Mouse (Mus musculus) gastrocnemius, postnatal 14 days (tissue): ENCODE measurements at regions not wholly inside any gene's neighbourhood (a gene's known extent, or its start where the extent isn't known, plus 50 kb on each side); places are given as distances from the start of the nearest gene placed in this dataset.
A peak's percentile ranks its signal among the peaks of the same experiment; 100 is the strongest.

Experiments
- DNase-seq: peaks from one replicate; pipeline ENCODE4 v3.0.0; 2021; ENCODE audit warnings: mixed read lengths
- intact Hi-C: fragments of 180-260 bp; cut with DNase I; formaldehyde crosslinking; loops from one replicate; pipeline ENCODE4 v1.15.1; 2025; ENCODE audit warnings: low total_unique reads

DNA sequence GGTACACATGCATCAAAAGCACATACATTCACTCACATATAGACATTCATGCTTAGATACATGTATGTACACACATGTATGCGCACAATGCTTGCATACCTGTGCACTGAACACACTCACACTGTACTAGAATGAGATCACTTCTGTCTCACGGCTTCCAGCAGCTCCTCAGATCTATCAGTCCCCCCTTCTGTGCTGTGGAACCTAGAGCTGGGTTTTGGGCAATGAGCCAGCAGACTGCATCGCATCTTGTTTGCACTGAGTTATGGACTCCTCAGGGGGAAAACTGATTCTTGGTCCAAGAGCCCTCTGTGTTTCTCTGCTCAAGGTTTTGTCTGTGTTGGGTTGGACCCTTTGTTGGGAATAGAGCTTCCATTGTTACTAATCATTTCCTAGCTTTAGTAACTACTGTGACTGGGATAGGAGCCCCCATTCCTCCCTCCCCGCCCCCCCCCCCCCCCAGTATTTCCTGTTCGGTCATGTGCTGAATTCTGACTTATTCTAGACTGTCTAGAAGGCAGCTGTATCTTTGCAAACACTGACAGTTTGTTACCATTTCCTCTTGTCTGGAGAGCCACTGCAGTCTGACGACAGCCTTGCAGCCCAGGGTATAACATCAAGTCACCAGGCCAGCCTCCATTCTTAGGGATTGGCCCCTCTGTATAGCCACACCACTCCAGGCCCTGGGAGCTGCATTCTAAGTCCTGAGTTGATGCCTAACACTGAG, 101.3 kb downstream of the Tpra1 start:
- intact Hi-C loops, result no loop called here
- no peak for DNase-seq

DNA sequence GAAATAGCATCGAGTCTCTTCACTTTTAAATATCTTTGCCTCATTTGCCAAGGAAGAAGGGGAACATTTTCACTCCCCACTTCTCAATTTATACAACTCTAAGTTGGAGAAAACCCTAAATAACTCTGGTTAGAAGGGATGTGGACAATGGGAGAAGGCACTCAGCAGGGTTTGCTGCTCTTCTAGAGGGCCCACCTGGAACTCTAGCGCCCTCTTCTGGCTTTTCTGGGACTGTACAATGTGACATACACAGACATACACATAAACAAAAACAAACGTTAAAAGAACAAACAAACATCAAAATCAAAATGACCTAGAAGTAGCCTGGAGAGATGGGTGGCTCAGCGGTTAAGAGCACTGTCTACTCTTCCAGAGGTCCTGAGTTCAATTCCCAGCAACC, 103.0 kb downstream of the Tpra1 start:
- intact Hi-C loops, result no loop called here
- DNase-seq, result no peak

DNA sequence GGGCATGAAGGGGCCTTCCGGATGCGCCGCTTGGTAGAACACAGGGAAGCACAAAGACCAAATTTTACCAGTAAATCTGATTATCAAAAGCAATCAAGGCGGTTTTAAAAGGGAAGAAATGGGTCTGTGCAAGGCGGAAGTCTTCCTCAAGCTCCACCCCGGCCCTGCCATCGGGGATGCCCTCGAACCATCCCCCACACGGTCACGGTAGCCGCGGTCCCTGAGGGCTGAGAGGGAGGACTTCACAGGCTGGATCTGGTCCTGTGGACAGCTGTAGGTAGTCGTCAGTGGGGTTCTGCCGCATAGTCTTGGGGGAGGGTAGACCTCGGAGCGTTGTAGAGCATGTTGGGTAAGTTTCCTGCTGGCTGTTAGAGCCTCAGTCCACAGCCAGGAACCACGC, 104.9 kb downstream of the Tpra1 start:
- DNase-seq, result no peak
- intact Hi-C loops, result no loop called here

DNA sequence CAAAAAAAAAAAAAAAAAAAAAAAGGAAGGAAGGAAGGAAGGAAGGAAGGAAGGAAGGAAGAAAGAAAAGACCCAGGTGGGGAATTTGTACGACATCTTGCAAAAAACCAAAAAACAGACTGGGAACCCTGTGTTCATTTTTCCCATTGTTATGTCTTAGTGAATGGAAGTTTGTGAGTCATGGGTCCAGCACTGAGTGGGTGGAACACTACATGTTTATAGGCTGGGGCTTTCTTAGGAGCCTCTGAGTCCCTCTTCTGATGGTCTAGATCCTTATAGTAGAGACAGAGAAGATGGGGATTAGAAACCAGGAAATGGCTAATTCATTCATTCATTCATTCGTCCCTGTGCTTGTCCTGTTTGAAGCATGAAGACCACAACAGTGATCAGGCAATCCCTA, 105.5 kb downstream of the Tpra1 start:
- no peak for DNase-seq
- intact Hi-C loops, result no loop called here

DNA sequence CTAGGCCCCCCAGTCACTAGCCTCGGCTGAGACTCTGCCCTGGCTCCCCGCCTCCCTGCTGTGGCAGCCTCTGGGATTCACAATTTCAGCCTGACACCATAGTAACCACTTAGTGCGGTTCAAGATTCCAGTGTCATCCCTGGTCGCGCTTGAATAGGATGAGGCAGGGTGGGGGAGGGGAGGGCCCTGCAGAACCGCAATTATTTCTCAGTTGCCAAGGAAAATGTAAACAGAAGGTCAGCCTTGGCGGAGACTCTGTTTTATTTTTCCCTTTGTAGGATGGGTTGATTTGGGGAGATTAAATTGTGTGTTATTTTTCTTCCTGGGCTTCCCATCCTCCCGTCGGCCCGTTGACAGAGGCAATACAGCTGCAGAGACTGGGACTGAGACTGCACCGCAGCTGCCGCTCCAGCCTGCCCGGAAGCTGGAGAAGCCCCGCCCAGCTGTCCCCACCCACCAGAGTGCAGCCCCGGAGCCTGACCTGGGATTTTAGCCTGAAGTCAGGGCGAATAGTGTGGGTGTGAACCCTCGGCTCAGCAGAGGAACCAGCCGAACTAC, 106.6 kb downstream of the Tpra1 start:
- intact Hi-C loops, result no loop called here
- DNase-seq, result peak; percentile 74

DNA sequence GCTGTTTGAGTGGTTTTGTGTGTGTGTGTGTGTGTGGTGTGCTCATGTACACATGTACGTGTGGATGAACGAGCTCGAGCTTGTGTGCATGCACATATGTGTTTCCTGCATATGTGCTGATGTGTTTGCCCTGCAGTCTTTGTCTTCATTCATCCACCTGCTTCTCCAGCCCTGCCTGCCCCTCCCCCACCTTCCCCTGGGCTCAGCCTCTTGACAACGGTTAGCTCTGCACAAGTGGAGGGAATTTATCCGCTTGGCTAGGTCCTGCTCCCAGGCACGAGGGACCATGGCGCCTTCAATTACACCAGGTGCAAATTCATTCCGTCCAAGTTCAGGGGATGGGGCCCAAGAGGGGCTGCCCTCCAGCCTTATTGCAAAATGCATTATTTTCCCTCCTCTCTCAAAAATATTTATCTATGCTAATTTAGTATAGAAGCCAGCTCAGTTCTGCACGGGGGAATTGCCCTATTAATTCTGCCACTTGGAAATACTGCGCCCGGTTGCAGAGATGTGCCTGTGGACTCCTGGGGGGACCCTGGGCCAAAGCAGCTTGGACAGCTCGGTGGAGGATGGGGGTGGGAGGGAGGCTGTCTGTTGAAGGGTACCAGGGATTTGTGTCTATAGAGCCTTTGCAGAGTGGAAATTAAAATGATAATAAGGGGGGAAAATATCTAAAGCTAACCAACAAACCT, 111.1 kb downstream of the Tpra1 start:
- intact Hi-C loops, result loop anchor here (5.0 kb wide), 1 partner anchor 81 kb away; no protein-coding TSS in a partner anchor
- no peak for DNase-seq

DNA sequence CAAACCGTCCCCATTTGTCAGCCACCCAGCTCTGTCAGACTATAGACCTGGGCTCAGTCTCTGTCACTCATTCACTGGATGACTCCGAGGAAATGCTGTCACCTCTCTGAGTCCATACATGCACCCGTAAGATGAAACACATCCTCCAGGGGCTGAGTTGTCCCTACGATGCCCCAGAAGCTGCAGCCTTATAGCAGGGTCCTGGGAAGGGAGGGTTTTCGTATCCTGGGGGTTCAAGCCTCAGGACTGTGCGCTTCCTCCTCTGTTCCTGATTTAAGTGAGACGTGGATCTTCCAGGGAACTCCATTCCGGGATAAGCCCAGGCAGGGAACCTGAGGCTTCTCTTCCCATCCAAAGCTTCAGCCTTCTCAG, 111.6 kb downstream of the Tpra1 start:
- intact Hi-C loops, result loop anchor here (5.0 kb wide), 1 partner anchor 81 kb away; no protein-coding TSS in a partner anchor
- DNase-seq, result no peak

DNA sequence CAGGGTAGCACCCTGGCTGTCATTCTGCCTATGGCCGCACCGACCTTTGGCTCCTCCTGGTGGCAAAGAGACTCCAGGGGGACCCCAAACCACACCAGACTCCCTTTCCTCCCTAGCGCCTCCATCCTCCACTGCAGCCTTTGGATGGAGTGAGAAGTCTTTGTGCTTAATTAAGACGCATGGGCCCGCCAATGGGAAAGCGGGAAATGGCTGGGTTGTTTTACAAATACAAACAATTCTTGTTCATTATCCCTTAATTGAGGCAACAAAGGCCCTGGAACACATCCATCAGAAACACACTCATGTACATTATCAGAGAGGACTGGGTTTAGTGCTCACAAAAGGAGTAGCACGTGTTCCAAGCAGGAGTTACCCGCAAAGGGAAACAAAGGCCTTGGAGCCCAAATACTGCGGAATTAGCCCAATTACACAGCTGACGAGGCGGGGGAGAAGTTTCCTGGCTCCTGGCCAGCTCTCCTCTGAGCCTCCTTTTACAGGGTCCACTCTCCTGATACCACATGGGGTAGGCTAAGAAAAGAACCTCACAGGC, 122.1 kb downstream of the Tpra1 start:
- intact Hi-C loops, result no loop called here
- no peak for DNase-seq

DNA sequence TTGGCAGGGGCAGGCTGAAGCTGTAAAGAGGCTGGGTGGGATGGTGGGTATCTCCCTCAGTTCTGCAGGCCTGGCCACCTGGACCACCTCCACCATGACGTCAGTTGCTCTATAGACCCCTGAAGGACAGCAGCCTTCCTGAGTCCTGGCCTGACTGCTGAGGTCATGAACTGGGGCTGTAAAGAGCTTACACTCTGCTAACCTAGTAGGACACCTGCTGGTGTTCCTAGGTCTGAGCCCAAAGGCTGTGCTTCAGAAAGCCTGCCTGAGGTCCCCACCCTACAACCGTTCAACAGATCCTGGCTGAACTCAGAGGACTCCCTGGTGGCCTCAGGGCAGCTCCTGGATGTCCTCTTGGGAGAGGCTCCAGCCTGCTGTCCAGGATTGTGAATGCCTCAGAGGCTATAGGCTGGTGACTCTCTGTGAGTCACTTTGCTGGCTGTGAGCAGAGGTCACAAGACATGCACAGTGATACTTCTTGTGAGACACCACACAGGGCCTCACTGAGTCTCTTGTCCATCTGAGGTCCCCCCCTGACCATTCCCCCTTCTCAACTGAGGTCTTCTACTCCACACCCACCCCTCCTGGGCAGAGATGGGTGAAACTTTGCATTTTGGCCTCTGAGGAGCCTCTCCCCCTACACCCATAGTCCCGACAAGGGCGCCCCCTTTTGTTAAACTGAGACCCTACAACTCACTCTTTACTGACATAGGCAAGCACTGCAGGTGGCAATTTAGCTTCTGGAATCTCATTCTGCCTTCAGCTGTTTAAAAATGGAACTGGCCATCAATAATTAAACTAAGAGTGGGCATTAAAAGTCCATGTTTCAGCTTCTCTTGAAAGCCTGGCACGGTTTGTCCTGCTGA, 131.6 kb downstream of the Tpra1 start:
- intact Hi-C loops, result loop anchor here (5.0 kb wide), 1 partner anchor 106 kb away; no protein-coding TSS in a partner anchor
- no peak for DNase-seq

DNA sequence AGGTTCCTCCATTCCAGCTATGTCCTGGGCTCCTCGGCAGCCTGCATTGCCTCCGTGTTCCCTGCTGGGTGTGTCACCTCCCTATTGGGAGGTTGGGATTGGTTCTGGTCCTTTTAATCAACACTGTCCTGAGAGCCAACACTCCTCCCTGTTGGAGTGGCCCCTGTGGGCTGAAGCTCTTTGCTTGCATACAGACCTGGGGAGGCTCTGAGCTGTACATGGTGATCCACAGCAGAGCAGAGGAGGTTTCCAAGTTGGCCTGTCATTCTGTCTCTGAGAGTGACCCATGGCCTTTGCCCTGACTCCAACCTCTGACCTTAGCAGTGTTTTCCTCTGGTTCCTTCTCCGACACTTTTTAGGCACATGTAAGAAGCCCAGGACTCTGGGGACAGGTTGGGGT, 132.4 kb downstream of the Tpra1 start:
- intact Hi-C loops, result loop anchor here (5.0 kb wide), 1 partner anchor 107 kb away; no protein-coding TSS in a partner anchor
- DNase-seq, result no peak

DNA sequence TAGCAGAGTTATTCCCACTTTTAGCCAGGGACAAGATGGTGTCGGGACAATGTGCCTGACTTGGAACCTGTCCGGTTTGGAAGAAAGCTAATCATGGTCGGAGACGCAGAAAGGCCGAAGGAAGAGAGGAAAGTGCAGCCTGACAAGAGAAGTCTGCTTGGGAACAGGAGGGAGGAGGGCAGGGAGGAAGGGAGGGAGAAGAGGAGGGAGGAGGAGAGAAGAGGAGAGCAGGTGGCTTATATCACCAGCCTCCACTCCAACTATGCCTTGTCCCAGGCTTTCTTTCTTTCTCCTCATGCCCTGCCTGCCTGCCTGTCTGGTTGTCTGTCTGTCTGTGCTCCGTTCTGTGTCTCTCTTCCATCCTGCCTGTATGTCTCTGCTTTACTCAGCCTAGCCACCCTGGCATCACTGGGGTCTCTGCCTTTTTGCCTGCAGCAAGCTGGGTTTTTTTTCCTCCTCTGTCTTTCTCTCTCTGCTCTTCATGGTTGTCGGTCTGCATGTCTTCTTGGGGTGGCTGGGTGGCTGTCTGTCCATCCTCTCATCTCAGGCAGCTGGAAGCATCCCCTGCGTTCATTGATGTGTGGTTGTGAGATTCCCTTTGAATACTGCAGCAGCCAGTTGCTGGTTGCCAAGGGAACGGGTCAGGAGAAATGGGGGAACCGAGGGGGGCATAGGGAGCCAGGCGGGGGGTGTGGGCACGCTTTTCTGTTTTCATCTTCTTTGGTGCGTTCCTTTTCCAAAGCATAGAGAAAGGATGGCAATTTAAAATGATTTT, 133.2 kb downstream of the Tpra1 start:
- intact Hi-C loops, result no loop called here
- no peak for DNase-seq

DNA sequence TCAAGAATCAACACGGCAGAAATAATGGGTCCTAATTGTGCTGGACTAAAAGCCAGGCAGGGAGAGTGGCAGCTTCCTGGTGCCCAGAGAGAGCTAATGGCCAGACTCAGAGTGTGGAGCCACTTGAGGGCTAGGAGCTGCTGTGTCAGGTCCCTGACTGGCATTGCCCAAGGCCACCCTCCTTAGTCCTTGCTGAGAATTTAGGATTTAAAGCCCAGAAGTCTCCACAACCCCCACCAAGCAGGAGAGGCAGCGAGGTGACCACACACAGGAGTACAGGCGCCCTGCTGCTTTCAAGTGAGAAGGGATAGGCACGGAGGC, 133.7 kb downstream of the Tpra1 start:
- intact Hi-C loops, result no loop called here
- no peak for DNase-seq

DNA sequence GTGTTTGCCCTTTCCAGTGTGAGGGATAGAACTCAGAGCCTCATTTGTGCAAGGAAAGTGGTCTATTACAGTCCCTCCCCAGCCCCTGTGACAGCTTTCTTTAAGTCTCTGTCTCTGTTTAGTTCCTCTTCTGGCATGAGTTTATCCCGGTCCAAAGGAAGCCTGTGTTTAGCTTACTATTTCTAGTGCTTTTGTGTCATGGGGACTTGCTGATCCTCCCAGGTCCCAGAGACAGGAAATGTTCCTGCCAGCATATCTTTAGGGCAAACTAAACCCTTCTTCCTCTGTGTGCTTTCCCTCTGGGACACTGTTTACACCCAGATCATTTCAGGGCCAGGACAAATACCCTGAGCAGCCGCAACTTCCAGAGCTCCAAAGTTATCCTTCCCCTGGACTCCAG, 135.3 kb downstream of the Tpra1 start:
- intact Hi-C loops, result no loop called here

DNA sequence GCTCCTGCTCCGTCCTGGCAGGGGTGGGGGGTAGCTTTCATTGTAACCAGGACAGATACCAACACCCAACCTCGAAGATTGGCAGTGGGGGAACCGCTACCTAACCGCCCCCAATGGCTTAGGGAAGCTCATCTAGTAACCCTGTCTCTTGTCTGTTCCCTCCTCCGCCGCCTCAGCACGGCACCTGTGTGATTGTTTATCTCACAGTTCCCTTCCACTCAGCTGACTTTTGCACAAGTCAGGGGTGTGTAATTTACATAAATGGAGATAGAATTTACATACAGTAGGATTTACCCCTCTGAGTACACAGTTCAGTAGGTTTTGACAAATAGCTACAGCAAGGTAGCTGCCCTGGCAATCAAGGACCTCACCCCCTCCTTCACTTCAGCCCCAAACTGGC, 135.8 kb downstream of the Tpra1 start:
- intact Hi-C loops, result no loop called here
- DNase-seq, result no peak

More for the DNA sequence above, 135.3 kb downstream of the Tpra1 start:
- DNase-seq, result no peak

DNA sequence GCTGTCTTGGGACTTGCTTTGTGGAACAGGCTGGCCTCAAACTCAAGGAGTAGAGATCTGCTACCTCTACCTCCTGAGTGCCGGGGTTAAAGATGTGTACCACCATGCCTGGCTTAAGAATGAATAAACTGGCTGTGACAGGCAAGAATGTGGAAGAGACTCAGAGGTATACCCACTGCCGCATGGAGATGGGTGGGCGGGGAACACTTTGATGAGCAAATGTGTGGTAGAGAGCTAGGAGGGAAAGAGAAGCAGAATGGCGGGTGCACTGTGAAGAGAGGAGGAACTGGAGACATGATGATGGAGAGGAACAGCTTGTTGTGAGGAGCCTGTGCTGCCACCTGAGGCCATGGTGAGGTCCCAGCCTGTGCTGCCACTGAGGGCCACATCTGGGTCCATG, 138.9 kb downstream of the Tpra1 start:
- intact Hi-C loops, result no loop called here
- no peak for DNase-seq

DNA sequence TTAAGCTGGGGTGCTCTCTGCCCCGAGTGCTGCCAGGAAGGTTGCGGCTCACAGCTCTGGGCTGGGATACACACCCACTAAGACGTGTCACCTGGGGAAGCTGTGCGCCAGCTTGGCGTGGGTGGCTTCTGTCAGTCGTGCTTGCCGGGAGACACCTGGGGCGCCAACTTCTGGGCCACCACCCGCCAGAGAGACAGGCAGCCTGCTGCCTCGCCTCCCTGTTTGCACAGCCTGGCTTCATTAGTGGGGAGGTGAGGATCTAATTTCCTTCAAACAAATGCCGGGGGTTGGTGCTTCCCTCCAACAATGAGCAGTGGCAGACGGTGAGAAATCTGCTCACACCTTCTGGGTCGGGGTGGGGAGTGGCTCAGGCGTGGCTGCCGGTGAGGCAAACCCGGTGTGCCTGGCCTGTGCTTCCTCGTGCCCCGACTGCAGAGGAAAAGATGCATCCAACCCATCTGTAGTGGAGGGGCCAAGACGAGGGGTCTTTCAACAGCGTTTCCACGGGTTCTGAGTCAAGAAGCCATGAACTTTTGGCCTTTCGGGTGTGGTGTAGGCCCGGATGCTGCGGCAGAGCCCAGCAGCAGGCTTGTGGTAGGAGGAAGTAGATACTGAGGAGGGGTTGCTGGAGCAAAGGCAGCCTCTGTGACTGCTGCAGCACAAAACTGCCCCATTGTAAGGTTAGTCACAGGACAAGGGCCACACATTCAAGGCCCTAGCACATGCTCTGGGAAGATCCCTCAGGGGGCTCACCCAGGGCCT, 140.6 kb downstream of the Tpra1 start:
- DNase-seq, result no peak
- intact Hi-C loops, result no loop called here

DNA sequence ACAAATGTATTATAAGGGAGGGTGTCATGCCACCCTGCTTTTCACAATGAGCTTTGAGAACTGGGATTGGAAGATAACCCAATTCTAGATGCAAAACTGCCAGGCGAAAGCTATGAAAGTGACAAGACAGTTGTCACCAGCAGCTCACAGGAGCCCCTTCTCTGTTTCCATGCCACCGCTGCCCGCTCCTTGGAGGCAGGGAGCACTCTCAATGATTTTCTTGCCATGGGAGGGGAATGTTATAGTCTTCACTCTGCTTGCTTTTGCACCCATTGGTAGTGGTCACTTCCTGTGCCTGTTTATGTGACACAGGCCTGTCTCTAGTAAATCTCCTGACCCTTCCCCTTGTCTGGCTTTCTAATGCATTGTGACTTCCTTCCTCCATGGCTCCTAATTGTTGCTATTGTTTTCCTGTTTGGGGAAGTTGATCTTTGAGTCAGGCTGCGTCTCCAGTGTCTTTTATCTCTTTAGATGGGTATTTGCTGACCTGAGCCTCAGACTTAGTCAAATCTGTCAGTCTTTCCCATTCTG, 143.4 kb downstream of the Tpra1 start:
- no peak for DNase-seq
- intact Hi-C loops, result no loop called here

DNA sequence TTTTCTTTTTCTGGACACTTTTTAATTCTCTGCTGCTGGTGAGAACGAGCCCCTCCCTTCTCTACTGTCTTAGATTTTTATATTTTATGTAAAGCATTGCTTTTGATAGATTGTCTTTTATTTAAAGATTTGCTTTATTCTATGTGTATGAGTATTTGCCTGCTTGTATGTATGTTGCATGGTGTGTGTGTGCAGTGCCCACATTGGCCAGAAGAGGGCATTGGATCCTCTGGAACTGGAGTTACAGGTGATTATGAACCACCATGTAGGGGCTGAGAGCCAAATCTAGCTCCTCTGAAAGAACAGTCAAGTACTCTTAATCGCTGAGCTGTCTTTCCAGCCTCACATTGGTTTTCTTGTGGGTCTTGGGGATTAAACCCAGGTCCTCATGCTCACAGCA, 144.4 kb downstream of the Tpra1 start:
- intact Hi-C loops, result no loop called here
- no peak for DNase-seq
